Mouse (Mus musculus): Measurements from ENCODE around the gene Togaram1. TPM values are rescaled to one million over a fixed set of nuclear protein-coding genes. Genes with fewer than 3 reads are reported as not detected.

The Togaram1 gene
- total RNA-seq, 2 experiments from 2014 or later, result 7.9 to 8.4 TPM

GRCm38 (mm10) chr12:65048799-65049198, 83.2 kb downstream of the Togaram1 start:
- no peak for DNase-seq

- no peak for DNase-seq
Observed at GRCm38 (mm10) chr12:65058203-65058602, 92.6 kb downstream of the Togaram1 start.

- DNase-seq, result no peak
Observed at GRCm38 (mm10) chr12:65061082-65061481, 95.5 kb downstream of the Togaram1 start.

- DNase-seq, result no peak
Observed at GRCm38 (mm10) chr12:65065241-65065640, 99.6 kb downstream of the Togaram1 start.

GRCm38 (mm10) chr12:65066234-65066633, 100.6 kb downstream of the Togaram1 start:
- DNase-seq, result no peak

GRCm38 (mm10) chr12:65068409-65068808, 102.8 kb downstream of the Togaram1 start:
- peak in 1 of 2 experiments; percentile 52 for DNase-seq

Other genes starting within 250 kb of the Togaram1 start
- 1 to 10 TPM; 1.6 to 3.4 TPM for gene Gm527, start 47.9 kb upstream of the Togaram1 start, total RNA-seq (2021)
- 10 to 100 TPM; 12.7 to 12.9 TPM for gene Klhl28, start 270 bp upstream of the Togaram1 start, total RNA-seq (2021)
- 10 to 100 TPM; 12.2 TPM for gene Prpf39, start 70.5 kb downstream of the Togaram1 start, total RNA-seq (2021)
- 100 to 1,000 TPM; 261 to 263 TPM for gene Fkbp3, start 108.2 kb downstream of the Togaram1 start, total RNA-seq (2021)
- 1 to 10 TPM; 2.7 to 5.0 TPM for gene Fancm, start 109.8 kb downstream of the Togaram1 start, total RNA-seq (2021)
- under 1 TPM; 0.12 to 0.49 TPM for gene Mis18bp1, start 206.8 kb downstream of the Togaram1 start, total RNA-seq (2021)